Mouse (Mus musculus) CH12.LX (cell line): ENCODE data around the gene B4galt2. TPM values are rescaled to one million over a fixed set of nuclear protein-coding genes. Genes with fewer than 3 reads are reported as not detected.

Experiments
- DNase-seq: peaks from one replicate; pipeline ENCODE4 v3.0.0-alpha.2; 2013; ENCODE audit errors: extremely low read depth
- H3K27ac ChIP-seq: 2 replicates; pipeline ENCODE4 v1.5.1; 2012; ENCODE audit warnings: low read depth, mild to moderate bottlenecking, control low read depth, moderate library complexity; ENCODE audit not compliant: insufficient read depth
- H3K27me3 ChIP-seq: replicated peaks from 2 replicates; pipeline ENCODE3; 2012; ENCODE audit warnings: inconsistent platforms
- H3K36me3 ChIP-seq, 2 experiments: replicated peaks in 1 of 2; 2 replicates each; pipeline versions ENCODE3 to v1.6.1; 2012; ENCODE audit warnings: inconsistent platforms in 1 of 2, low read length in 1 of 2, mild to moderate bottlenecking in 1 of 2, mixed read lengths in 1 of 2, moderate library complexity in 1 of 2; ENCODE audit not compliant: control insufficient read depth in 1 of 2, insufficient read depth in 1 of 2
- H3K4me1 ChIP-seq, 2 experiments: 2 replicates each; pipeline ENCODE4 v1.6.1; 2012; ENCODE audit warnings: inconsistent platforms in 1 of 2, moderate library complexity in 1 of 2; ENCODE audit not compliant: insufficient read depth in 2 of 2, control insufficient read depth in 1 of 2
- H3K4me2 ChIP-seq: 2 replicates; pipeline ENCODE4 v1.6.1; 2012; ENCODE audit warnings: low read depth, mild to moderate bottlenecking, control low read depth; ENCODE audit not compliant: poor library complexity, insufficient read depth, severe bottlenecking
- H3K4me3 ChIP-seq, 3 experiments: fragments of 150-350 bp in 1 of 3; sonication (generic) in 1 of 3; replicated peaks in 1 of 3; 2 replicates each; pipeline versions ENCODE3 to v1.5.1; 2011 to 2012; ENCODE audit warnings: low read depth in 2 of 3, low read length in 2 of 3, mild to moderate bottlenecking in 2 of 3, moderate library complexity in 2 of 3, control low read depth in 1 of 3, improper control_type of control experiment in 1 of 3, inconsistent platforms in 1 of 3, mixed read lengths in 1 of 3; ENCODE audit not compliant: poor library complexity in 1 of 3
- H3K79me2 ChIP-seq: replicated peaks from 2 replicates; pipeline ENCODE4 v1.6.1; 2012; ENCODE audit warnings: mild to moderate bottlenecking, moderate library complexity; ENCODE audit not compliant: control insufficient read depth, poor library complexity, insufficient read depth, severe bottlenecking; ENCODE audit errors: extremely low read depth
- H3K9ac ChIP-seq: 2 replicates; pipeline ENCODE4 v1.6.1; 2012; ENCODE audit warnings: low read depth, mild to moderate bottlenecking, control low read depth, moderate library complexity; ENCODE audit not compliant: insufficient read depth
- H3K9me3 ChIP-seq: replicated peaks from 2 replicates; pipeline ENCODE3; 2012; ENCODE audit warnings: low read length, inconsistent platforms, mixed read lengths
- BHLHE40 ChIP-seq: IDR thresholded peaks from 2 replicates; pipeline ENCODE4 v1.6.1; 2011; ENCODE audit warnings: mild to moderate bottlenecking, low read depth, low read length, improper control_type of control experiment
- CHD1 ChIP-seq: IDR thresholded peaks from 2 replicates; pipeline ENCODE4 v1.6.1; 2012; ENCODE audit warnings: low read depth, low read length, improper control_type of control experiment, inconsistent platforms
- E2F4 ChIP-seq: IDR thresholded peaks from 2 replicates; pipeline ENCODE4 v1.6.1; 2011; ENCODE audit warnings: low read depth, low read length, improper control_type of control experiment; ENCODE audit not compliant: insufficient replicate concordance
- EP300 ChIP-seq: IDR thresholded peaks from 2 replicates; pipeline ENCODE4 v1.6.1; 2011; ENCODE audit warnings: low read length, improper control_type of control experiment
- ETS1 ChIP-seq: conservative IDR thresholded peaks from 2 replicates; pipeline ENCODE4 v1.6.1; 2012; ENCODE audit warnings: low read depth, mild to moderate bottlenecking, inconsistent platforms, low read length, improper control_type of control experiment, moderate library complexity
- JUN ChIP-seq: IDR thresholded peaks from 2 replicates; pipeline ENCODE4 v1.6.1; 2011; ENCODE audit warnings: low read depth, mild to moderate bottlenecking, low read length, improper control_type of control experiment, moderate library complexity; ENCODE audit not compliant: insufficient read depth
- JUND ChIP-seq: conservative IDR thresholded peaks from 2 replicates; pipeline ENCODE4 v1.6.1; 2011; ENCODE audit warnings: low read depth, low read length, improper control_type of control experiment
- MAFK ChIP-seq: IDR thresholded peaks from 2 replicates; pipeline ENCODE4 v1.6.1; 2011; ENCODE audit warnings: low read length, improper control_type of control experiment; ENCODE audit not compliant: insufficient replicate concordance
- MEF2A ChIP-seq: IDR thresholded peaks from 2 replicates; pipeline ENCODE4 v1.6.1; 2014; ENCODE audit warnings: low read depth, mild to moderate bottlenecking, inconsistent platforms, low read length, improper control_type of control experiment, borderline replicate concordance
- MXI1 ChIP-seq: IDR thresholded peaks from 2 replicates; pipeline ENCODE4 v1.6.1; 2011; ENCODE audit warnings: mild to moderate bottlenecking, low read depth, low read length, improper control_type of control experiment
- NELFE ChIP-seq: IDR thresholded peaks from 2 replicates; pipeline ENCODE4 v1.6.1; 2011; ENCODE audit warnings: low read depth, low read length, improper control_type of control experiment
- PAX5 ChIP-seq: IDR thresholded peaks from 2 replicates; pipeline ENCODE4 v1.6.1; 2012; ENCODE audit warnings: low read length, inconsistent platforms, mixed read lengths
- POLR2A ChIP-seq: IDR thresholded peaks from 2 replicates; pipeline ENCODE4 v1.6.1; 2011; ENCODE audit warnings: low read depth, mild to moderate bottlenecking, improper control_type of control experiment, low read length
- POLR2AphosphoS2 ChIP-seq: IDR thresholded peaks from 2 replicates; pipeline ENCODE4 v1.6.1; 2011; ENCODE audit warnings: low read depth, low read length, improper control_type of control experiment
- RAD21 ChIP-seq: IDR thresholded peaks from 2 replicates; pipeline ENCODE4 v1.6.1; 2011; ENCODE audit warnings: low read depth, mild to moderate bottlenecking, low read length, improper control_type of control experiment, moderate library complexity
- RCOR1 ChIP-seq: conservative IDR thresholded peaks from 2 replicates; pipeline ENCODE4 v1.6.1; 2012; ENCODE audit warnings: low read depth, mild to moderate bottlenecking, inconsistent platforms, low read length, improper control_type of control experiment
- SMC3 ChIP-seq: IDR thresholded peaks from 2 replicates; pipeline ENCODE4 v1.6.1; 2011; ENCODE audit warnings: low read depth, low read length, improper control_type of control experiment
- TBP ChIP-seq: conservative IDR thresholded peaks from 2 replicates; pipeline ENCODE4 v1.6.1; 2011; ENCODE audit warnings: low read depth, low read length, improper control_type of control experiment
- TCF12 ChIP-seq: IDR thresholded peaks from 2 replicates; pipeline ENCODE4 v1.6.1; 2014; ENCODE audit warnings: low read depth, mild to moderate bottlenecking, inconsistent platforms, low read length, improper control_type of control experiment
- UBTF ChIP-seq: IDR thresholded peaks from 2 replicates; pipeline ENCODE4 v1.6.1; 2012; ENCODE audit warnings: low read depth, mild to moderate bottlenecking, inconsistent platforms, low read length, improper control_type of control experiment, moderate library complexity
- USF1 ChIP-seq: IDR thresholded peaks from 2 replicates; pipeline ENCODE4 v1.6.1; 2014; ENCODE audit warnings: low read depth, mild to moderate bottlenecking, inconsistent platforms, low read length, improper control_type of control experiment
- USF2 ChIP-seq: conservative IDR thresholded peaks from 2 replicates; pipeline ENCODE4 v1.6.1; 2011; ENCODE audit warnings: low read depth, low read length, improper control_type of control experiment
- ZC3H11A ChIP-seq: IDR thresholded peaks from 2 replicates; pipeline ENCODE4 v1.6.1; 2012; ENCODE audit warnings: low read depth, mild to moderate bottlenecking, inconsistent platforms, low read length, improper control_type of control experiment
- ZKSCAN1 ChIP-seq: IDR thresholded peaks from 2 replicates; pipeline ENCODE4 v1.6.1; 2012; ENCODE audit warnings: low read depth, inconsistent platforms, low read length, improper control_type of control experiment, borderline replicate concordance
- ZMIZ1 ChIP-seq: IDR thresholded peaks from 2 replicates; pipeline ENCODE4 v1.6.1; 2012; ENCODE audit warnings: low read depth, mild to moderate bottlenecking, inconsistent platforms, low read length, improper control_type of control experiment
- ZNF384 ChIP-seq: IDR thresholded peaks from 2 replicates; pipeline ENCODE4 v1.6.1; 2012; ENCODE audit warnings: low read depth, low read length, improper control_type of control experiment, inconsistent platforms
- dilution Hi-C: fragments of 300-500 bp; cut with MboI; formaldehyde crosslinking; loops from 2 replicates; pipeline ENCODE4 v1.14.3; 2020; ENCODE audit warnings: low sequenced_read_pairs; ENCODE audit not compliant: extremely low pct_unique_long_range_greater_than_20kb, extremely low pct_ligation_motif_present
- in situ Hi-C: fragments of 300-500 bp; cut with MboI; formaldehyde crosslinking; loops from 3 replicates; pipeline ENCODE4 v1.14.3; 2019; ENCODE audit warnings: low sequenced_read_pairs, low pct_ligation_motif_present, low pct_unique_long_range_greater_than_20kb, mixed read lengths
- polyA plus RNA-seq: library from polyadenylated mRNA; unstranded; fragments of >175 nt; gene quantifications from 2 replicates; pipeline ENCODE4 v1.2.1, GENCODE M21; 2012; ENCODE audit warnings: low read depth; ENCODE audit not compliant: insufficient read length
- total RNA-seq, 2 experiments: library from RNA; depleted of rRNA; stranded (reverse); fragments of 300-350 nt in 1 of 2; fragments of >200 nt in 1 of 2; gene quantifications; 2 replicates each; pipeline ENCODE4 v1.2.3; 2012 to 2014

Gene B4galt2
- total RNA-seq (2012; rRNA removed) = 0.25 and 0.29 TPM in 2 replicates
- not detected in 2 replicates for total RNA-seq (2014; rRNA removed)
- polyA plus RNA-seq = 0.14 and 0.22 TPM in 2 replicates

DNA sequence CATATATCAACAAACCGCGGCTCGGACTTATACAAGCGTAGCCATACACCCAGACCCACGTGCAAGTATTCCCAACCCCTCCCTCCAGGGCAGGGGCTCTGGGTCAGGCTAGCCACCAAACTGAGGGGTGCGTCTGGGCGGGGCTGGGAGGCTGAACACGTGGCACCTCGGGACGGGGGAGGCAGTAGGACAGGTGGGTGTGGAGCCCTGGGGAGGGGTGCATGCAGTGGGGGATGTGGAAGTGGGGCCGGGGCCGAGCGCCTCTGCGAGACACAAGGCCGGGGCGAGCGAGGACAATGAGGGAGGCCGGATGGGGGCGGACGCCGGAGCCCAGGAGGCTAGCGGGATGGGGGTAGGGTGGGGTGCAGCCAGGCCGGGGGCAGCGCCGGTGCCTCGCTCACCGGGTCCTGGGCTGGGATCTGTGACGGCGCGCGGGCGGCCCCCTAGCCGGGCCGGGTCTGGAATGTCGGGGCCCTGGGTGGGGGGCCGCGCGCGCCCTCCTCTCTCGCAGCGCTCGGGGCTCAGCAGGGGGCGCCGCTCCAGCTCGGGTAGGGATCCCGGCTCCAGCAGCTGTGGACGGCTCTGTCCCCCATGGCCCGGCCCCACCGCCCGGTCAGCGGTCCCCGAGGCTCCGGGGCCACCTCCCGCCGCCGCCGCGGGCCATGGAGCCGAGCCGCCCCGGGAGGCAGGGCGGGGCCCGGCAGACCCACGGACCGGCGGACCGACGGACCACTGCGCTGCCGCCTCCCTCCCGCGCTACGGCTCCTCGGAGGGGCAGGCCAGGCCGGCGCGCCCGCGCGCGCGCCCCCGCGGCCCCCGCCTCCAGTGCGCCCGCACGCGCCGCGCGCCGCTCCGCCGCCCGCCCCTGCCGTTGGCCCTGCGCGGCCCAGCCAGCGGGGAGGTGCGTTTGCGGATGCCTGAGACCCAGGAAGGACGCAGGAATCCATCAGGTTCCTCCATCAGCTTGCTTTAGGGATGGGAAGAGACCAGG is at the start of gene B4galt2:
Gene B4galt2 (minus strand): TSS at position 787 of the 991 bp plus-strand sequence.
- Histone ChIP-seq H3K79me2 (peaks cover 14% of the 10 kb centered on the region), H3K4me1 (peaks cover 3 to 17% of the 10 kb centered on the region in 2 experiments; a peak in 3 of 4 replicates), H3K4me3 (no peak within 1 kb of the TSS), H3K4me2 (no peak within 1 kb of the TSS), H3K9ac (no peak within 1 kb of the TSS), H3K9me3 (no peaks in the 10 kb centered on the region), H3K27me3 (no peaks in the 10 kb centered on the region), H3K36me3 (peaks cover 27 to 77% of the 10 kb centered on the region in 2 experiments), H3K27ac (no peak within 1 kb of the TSS)
- no peak for DNase-seq
- no peak for TF ChIP-seq BHLHE40
- TF ChIP-seq POLR2A = no peak
- TF ChIP-seq TCF12 = no peak
- TF ChIP-seq NELFE = no peak
- no peak for TF ChIP-seq USF1
- no peak for TF ChIP-seq MXI1
- TF ChIP-seq SMC3 = no peak
- TF ChIP-seq EP300 = no peak
- TF ChIP-seq PAX5 = no peak
- no peak for TF ChIP-seq TBP
- no peak for TF ChIP-seq USF2
- TF ChIP-seq JUN = no peak
- no peak for TF ChIP-seq MEF2A
- no peak for TF ChIP-seq MAFK
- TF ChIP-seq ETS1 = no peak
- TF ChIP-seq POLR2AphosphoS2 = no peak
- TF ChIP-seq CHD1 = no peak
- no peak for TF ChIP-seq UBTF
- dilution Hi-C loops = no loop called here
- in situ Hi-C loops = no loop called here

DNA sequence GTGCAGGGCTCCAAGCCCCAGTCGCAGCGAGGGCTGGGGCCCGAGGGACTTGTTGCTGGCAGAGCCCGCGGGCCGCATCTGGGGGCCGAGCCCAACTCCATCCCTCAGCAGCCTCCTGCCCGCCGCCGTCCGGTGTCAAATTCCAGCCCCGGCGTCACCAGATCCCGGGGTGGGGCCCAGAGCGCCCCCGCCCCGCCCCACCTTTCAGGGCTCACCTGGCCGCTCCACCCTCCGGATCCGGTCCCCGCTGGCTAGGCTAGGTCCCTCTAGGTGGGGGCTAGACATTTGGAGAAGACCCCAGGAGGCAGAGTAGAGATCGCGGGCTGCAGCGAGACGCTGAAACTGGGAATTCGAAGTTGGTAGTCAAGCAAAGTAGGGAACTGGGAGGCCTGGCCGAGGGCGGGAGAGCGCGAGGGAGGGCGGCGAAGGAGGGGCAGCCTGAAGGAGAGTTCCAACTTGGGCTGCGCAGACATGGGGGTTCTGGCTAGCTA is 46.1 kb upstream of the B4galt2 start, which contains the start of gene Artn:
Gene Artn (minus strand): TSS at position 373 of the 491 bp plus-strand sequence.
- Histone ChIP-seq H3K9ac (no peak within 1 kb of the TSS), H3K79me2 (no peaks in the 10 kb centered on the region), H3K27ac (no peak within 1 kb of the TSS), H3K4me3 (no peak within 1 kb of the TSS), H3K27me3 (no peaks in the 10 kb centered on the region), H3K36me3 (peaks cover 0 to 7% of the 10 kb centered on the region in 2 experiments), H3K9me3 (peaks cover 2% of the 10 kb centered on the region), H3K4me1 (peaks cover 2 to 15% of the 10 kb centered on the region in 2 experiments; a peak in 2 of 4 replicates), H3K4me2 (0 out of 2 replicates have a peak within 1 kb of the TSS, but pooled peaks have one; percentile 21)
- TF ChIP-seq ZMIZ1 (no peak), MEF2A (no peak), USF1 (no peak), ZC3H11A (no peak), PAX5 (no peak), ZKSCAN1 (no peak), RAD21 (no peak), MXI1 (no peak), POLR2A (no peak), UBTF (no peak), EP300 (no peak), JUND (no peak), NELFE (no peak), E2F4 (no peak), ETS1 (no peak), TCF12 (no peak), ZNF384 (no peak), RCOR1 (no peak)
- no peak for DNase-seq
- in situ Hi-C loops (loop anchor here (5.0 kb wide), 1 partner anchor 158 kb away; no protein-coding TSS in a partner anchor), dilution Hi-C loops (no loop called here)
